Mouse (Mus musculus) embryonic facial prominence, embryonic 11.5 days (tissue): ENCODE results near the gene Snrk. TPM values are rescaled to one million over a fixed set of nuclear protein-coding genes. Genes with fewer than 3 reads are reported as not detected.

Source experiments
- ATAC-seq: fragments of 200-750 bp; cut with Nextera tagmentation; replicated peaks from 2 replicates; pipeline ENCODE4 v1.8.0; 2017; ENCODE audit warnings: low read depth; ENCODE audit not compliant: insufficient number of reproducible peaks, low FRiP score, low TSS enrichment
- DNase-seq: peaks from one replicate; pipeline ENCODE4 v3.0.0-alpha.2; 2015; ENCODE audit warnings: low spot score
- H3K27ac ChIP-seq: fragments of 300-500 bp; sonication (generic); replicated peaks from 2 replicates; pipeline ENCODE4 v1.5.1; 2014; ENCODE audit warnings: mild to moderate bottlenecking, low read depth, low read length, control low read depth
- H3K27me3 ChIP-seq: fragments of 300-500 bp; sonication (generic); 2 replicates; pipeline ENCODE4 v1.6.1; 2014; ENCODE audit warnings: mild to moderate bottlenecking, low read length, moderate library complexity, mixed read lengths; ENCODE audit not compliant: control insufficient read depth, insufficient read depth
- H3K36me3 ChIP-seq: fragments of 300-500 bp; sonication (generic); replicated peaks from 2 replicates; pipeline ENCODE4 v1.6.1; 2014; ENCODE audit warnings: low read depth, mild to moderate bottlenecking, low read length, moderate library complexity, mixed read lengths; ENCODE audit not compliant: control insufficient read depth, insufficient read depth
- H3K4me1 ChIP-seq: fragments of 300-500 bp; sonication (generic); 2 replicates; pipeline ENCODE4 v1.6.1; 2014; ENCODE audit warnings: low read length, mixed read lengths; ENCODE audit not compliant: control insufficient read depth, insufficient read depth
- H3K4me2 ChIP-seq: fragments of 300-500 bp; sonication (generic); 2 replicates; pipeline ENCODE4 v1.6.1; 2014; ENCODE audit warnings: low read depth, mild to moderate bottlenecking, control low read depth, low read length, moderate library complexity
- H3K4me3 ChIP-seq: fragments of 300-500 bp; sonication (generic); 2 replicates; pipeline ENCODE4 v1.5.1; 2014; ENCODE audit warnings: low read depth, low read length, control low read depth
- H3K9ac ChIP-seq: fragments of 300-500 bp; sonication (generic); replicated peaks from 2 replicates; pipeline ENCODE4 v1.6.1; 2014; ENCODE audit warnings: mild to moderate bottlenecking, control low read depth, low read length
- H3K9me3 ChIP-seq: fragments of 300-500 bp; sonication (generic); replicated peaks from 2 replicates; pipeline ENCODE4 v1.6.1; 2016; ENCODE audit warnings: mild to moderate bottlenecking, low read length, inconsistent platforms, mixed read lengths; ENCODE audit not compliant: control insufficient read depth
- WGBS: fragments of 180-500 bp; shearing (Covaris S2); extraction: QIAGEN DNeasy Blood & Tissue Kit; methylation state at CpG from one replicate; pipeline ENCODE4 v1.1.7; 2014; 5-methylcytosine and 5-hydroxymethylcytosine counted together
- polyA plus RNA-seq: library from polyadenylated mRNA; unstranded; fragments of >200 nt; fragmentation: Nextera tagmentation; extraction: Ambion mirVana; gene quantifications from 2 replicates; pipeline ENCODE4 v1.2.1, GENCODE M21; 2014

Gene Snrk
- polyA plus RNA-seq, 1 experiment from 2014 or later: 23.2 TPM

- Histone ChIP-seq H3K4me2 (no peak overlapping the region), H3K27me3 (no peaks in the 10 kb centered on the region), H3K9me3 (no peaks in the 10 kb centered on the region), H3K4me3 (no peak overlapping the region), H3K36me3 (no peaks in the 10 kb centered on the region), H3K9ac (no peak overlapping the region), H3K4me1 (no peaks in the 10 kb centered on the region), H3K27ac (no peak overlapping the region)
- 49% methylated on average over 5 of the region's 5 CpGs for WGBS
- ATAC-seq (no peak), DNase-seq (no peak)
Observed at GRCm38 (mm10) chr9:122125723-122126290, 8.7 kb downstream of the Snrk start.

GRCm38 (mm10) chr9:122126790-122127189 lies 9.7 kb downstream of the Snrk start:
- no peak for DNase-seq
- no peaks in the 10 kb centered on the region for H3K27me3 ChIP-seq
- H3K4me1 ChIP-seq: no peaks in the 10 kb centered on the region
- 96% methylated on average over 7 of the region's 8 CpGs for WGBS
- no peak for ATAC-seq
- H3K27ac ChIP-seq: no peak overlapping the region
- H3K4me2 ChIP-seq: no peak overlapping the region
- no peaks in the 10 kb centered on the region for H3K36me3 ChIP-seq
- H3K4me3 ChIP-seq: no peak overlapping the region
- no peak overlapping the region for H3K9ac ChIP-seq
- no peaks in the 10 kb centered on the region for H3K9me3 ChIP-seq

GRCm38 (mm10) chr9:122127271-122127785 lies 10.3 kb downstream of the Snrk start:
- H3K36me3 ChIP-seq: no peaks in the 10 kb centered on the region
- no peak overlapping the region for H3K4me3 ChIP-seq
- no peaks in the 10 kb centered on the region for H3K27me3 ChIP-seq
- no peak for DNase-seq
- H3K4me1 ChIP-seq: no peaks in the 10 kb centered on the region
- no peak overlapping the region for H3K27ac ChIP-seq
- no peak for ATAC-seq
- H3K9ac ChIP-seq: no peak overlapping the region
- H3K9me3 ChIP-seq: no peaks in the 10 kb centered on the region
- no peak overlapping the region for H3K4me2 ChIP-seq
- WGBS: 64% methylated on average over 3 of the region's 3 CpGs

- Histone ChIP-seq H3K4me3 (no peak overlapping the region), H3K4me2 (no peak overlapping the region), H3K4me1 (no peaks in the 10 kb centered on the region), H3K36me3 (no peaks in the 10 kb centered on the region), H3K9ac (no peak overlapping the region), H3K9me3 (no peaks in the 10 kb centered on the region), H3K27ac (no peak overlapping the region), H3K27me3 (no peaks in the 10 kb centered on the region)
- WGBS: 73% methylated on average over 5 of the region's 5 CpGs
- no peak for DNase-seq
- ATAC-seq: no peak
Observed at GRCm38 (mm10) chr9:122128686-122129085, 11.6 kb downstream of the Snrk start.

- Histone ChIP-seq H3K9me3 (no peaks in the 10 kb centered on the region), H3K27ac (no peak overlapping the region), H3K9ac (no peak overlapping the region), H3K4me3 (no peak overlapping the region), H3K36me3 (no peaks in the 10 kb centered on the region), H3K27me3 (no peaks in the 10 kb centered on the region), H3K4me2 (no peak overlapping the region), H3K4me1 (no peaks in the 10 kb centered on the region)
- DNase-seq (no peak), ATAC-seq (no peak)
- 61% methylated on average over 3 of the region's 3 CpGs for WGBS
Observed at GRCm38 (mm10) chr9:122130666-122131065, 13.6 kb downstream of the Snrk start.

- H3K27me3 ChIP-seq: no peaks in the 10 kb centered on the region
- DNase-seq (no peak), ATAC-seq (no peak)
- WGBS: 71% methylated on average over 7 of the region's 7 CpGs
- H3K36me3 ChIP-seq: no peaks in the 10 kb centered on the region
- no peak overlapping the region for H3K4me2 ChIP-seq
- H3K4me1 ChIP-seq: no peaks in the 10 kb centered on the region
- no peak overlapping the region for H3K27ac ChIP-seq
- no peak overlapping the region for H3K4me3 ChIP-seq
- H3K9me3 ChIP-seq: no peaks in the 10 kb centered on the region
- no peak overlapping the region for H3K9ac ChIP-seq
Observed at GRCm38 (mm10) chr9:122132145-122132544, 15.1 kb downstream of the Snrk start.

GRCm38 (mm10) chr9:122135095-122135884 lies 18.2 kb downstream of the Snrk start:
- Histone ChIP-seq H3K4me1 (no peaks in the 10 kb centered on the region), H3K27ac (no peak overlapping the region), H3K9me3 (no peaks in the 10 kb centered on the region), H3K4me3 (no peak overlapping the region), H3K27me3 (no peaks in the 10 kb centered on the region), H3K36me3 (no peaks in the 10 kb centered on the region), H3K4me2 (no peak overlapping the region), H3K9ac (no peak overlapping the region)
- ATAC-seq (no peak), DNase-seq (no peak)
- WGBS: 68% methylated on average over 1 of the region's 1 CpGs

GRCm38 (mm10) chr9:122135885-122136170 lies 18.8 kb downstream of the Snrk start:
- Histone ChIP-seq H3K4me2 (no peak overlapping the region), H3K36me3 (no peaks in the 10 kb centered on the region), H3K4me1 (no peaks in the 10 kb centered on the region), H3K9ac (no peak overlapping the region), H3K27me3 (no peaks in the 10 kb centered on the region), H3K4me3 (no peak overlapping the region), H3K9me3 (no peaks in the 10 kb centered on the region), H3K27ac (no peak overlapping the region)
- ATAC-seq (no peak; the same call in 1 of the 2 replicates), DNase-seq (no peak)
- 64% methylated on average over 2 of the region's 2 CpGs for whole genome bisulfite sequencing
